Mouse (Mus musculus) hindbrain, embryonic 16.5 days (tissue): Measurements from ENCODE around the gene Rnh1. TPM values are rescaled to one million over a fixed set of nuclear protein-coding genes. Genes with fewer than 3 reads are reported as not detected.

Experiments
- ATAC-seq: fragments of 200-750 bp; cut with Nextera tagmentation; 2 replicates; pipeline ENCODE4 v1.8.0; 2017; ENCODE audit warnings: moderate TSS enrichment, moderate library complexity
- H3K27ac ChIP-seq: fragments of 300-500 bp; sonication (generic); 2 replicates; pipeline ENCODE4 v1.5.1; 2014; ENCODE audit warnings: low read depth, mild to moderate bottlenecking, control low read depth, low read length, moderate library complexity
- H3K27me3 ChIP-seq: fragments of 300-500 bp; sonication (generic); replicated peaks from 2 replicates; pipeline ENCODE4 v1.6.1; 2014; ENCODE audit warnings: low read length; ENCODE audit not compliant: control insufficient read depth, insufficient read depth
- H3K36me3 ChIP-seq: fragments of 300-500 bp; sonication (generic); 2 replicates; pipeline ENCODE4 v1.6.1; 2014; ENCODE audit warnings: mild to moderate bottlenecking, low read length, moderate library complexity, mixed read lengths; ENCODE audit not compliant: control insufficient read depth, insufficient read depth
- H3K4me1 ChIP-seq: fragments of 300-500 bp; sonication (generic); 2 replicates; pipeline ENCODE4 v1.6.1; 2014; ENCODE audit warnings: low read depth, low read length; ENCODE audit not compliant: control insufficient read depth, insufficient read depth
- H3K4me2 ChIP-seq: fragments of 300-500 bp; sonication (generic); 2 replicates; pipeline ENCODE4 v1.6.1; 2014; ENCODE audit warnings: mild to moderate bottlenecking, low read length, control low read depth, moderate library complexity
- H3K4me3 ChIP-seq: fragments of 300-500 bp; sonication (generic); 2 replicates; pipeline ENCODE4 v1.5.1; 2014; ENCODE audit warnings: mild to moderate bottlenecking, low read length, control low read depth, moderate library complexity
- H3K9ac ChIP-seq: fragments of 300-500 bp; sonication (generic); 2 replicates; pipeline ENCODE4 v1.6.1; 2014; ENCODE audit warnings: low read depth, mild to moderate bottlenecking, control low read depth, low read length, moderate library complexity
- H3K9me3 ChIP-seq: fragments of 300-500 bp; sonication (generic); 2 replicates; pipeline ENCODE4 v1.6.1; 2014; ENCODE audit warnings: mild to moderate bottlenecking, low read length, moderate library complexity; ENCODE audit not compliant: control insufficient read depth
- WGBS: fragments of 180-500 bp; shearing (Covaris S2); extraction: QIAGEN DNeasy Blood & Tissue Kit; methylation state at CpG from one replicate; pipeline ENCODE4 v1.1.7; 2014; 5-methylcytosine and 5-hydroxymethylcytosine counted together
- polyA plus RNA-seq: library from polyadenylated mRNA; unstranded; fragments of >200 nt; fragmentation: Nextera tagmentation; extraction: Ambion mirVana; gene quantifications from 2 replicates; pipeline ENCODE4 v1.2.1, GENCODE M21; 2015

Gene Rnh1
- polyA plus RNA-seq, 1 experiment from 2014 or later, result 54.1 TPM

DNA sequence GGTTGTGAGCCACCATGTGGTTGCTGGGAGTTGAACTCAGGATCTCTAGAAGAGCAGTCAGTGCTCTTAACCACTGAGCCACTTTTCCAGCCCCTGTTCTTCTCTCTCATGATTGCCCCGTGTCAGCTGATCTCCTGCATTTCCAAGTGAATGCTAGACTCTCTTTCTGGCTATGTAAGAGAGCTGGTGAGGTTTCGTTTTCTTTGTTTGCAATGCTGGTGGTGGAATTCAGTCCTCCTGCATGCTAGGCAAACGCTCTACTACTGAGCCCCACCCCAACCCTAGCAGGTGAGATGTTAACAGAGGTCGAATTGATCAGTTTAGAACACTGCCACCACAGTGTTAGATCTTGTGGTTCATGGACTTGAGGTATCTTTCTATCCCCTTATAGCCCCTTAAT, 24.0 kb downstream of the Rnh1 start:
- no peak for ATAC-seq
- peaks cover 14% of the 10 kb centered on the region; the same call in 1 of the 2 replicates for H3K36me3 ChIP-seq
- WGBS, result 78% methylated on average over 4 of the region's 4 CpGs
- no peaks in the 10 kb centered on the region for H3K9me3 ChIP-seq
- H3K4me3 ChIP-seq, result no peak overlapping the region
- no peak overlapping the region for H3K9ac ChIP-seq
- H3K4me1 ChIP-seq, result no peaks in the 10 kb centered on the region
- no peak overlapping the region for H3K4me2 ChIP-seq
- no peak overlapping the region for H3K27ac ChIP-seq
- no peaks in the 10 kb centered on the region for H3K27me3 ChIP-seq

DNA sequence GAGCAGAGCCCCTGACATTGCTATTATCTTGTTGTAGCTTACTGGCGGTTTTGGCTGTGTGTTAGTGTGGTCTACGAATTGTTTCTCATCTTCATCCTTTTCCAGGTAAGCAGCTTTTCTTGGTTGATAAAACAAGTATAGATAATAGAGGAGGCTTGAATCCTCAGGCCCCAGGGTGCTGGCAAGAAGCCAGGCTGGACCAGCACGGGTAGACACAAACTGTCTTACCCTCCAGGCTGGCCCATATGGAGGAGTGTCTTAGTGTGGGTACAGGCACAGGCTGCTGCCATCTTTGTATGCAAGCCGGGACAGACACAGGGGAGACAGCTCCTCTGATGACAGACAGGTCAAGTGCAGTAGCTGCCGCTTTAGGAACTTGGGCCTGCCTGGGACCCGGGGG, 25.6 kb downstream of the Rnh1 start:
- Histone ChIP-seq H3K4me1 (no peaks in the 10 kb centered on the region), H3K9ac (no peak overlapping the region), H3K27me3 (no peaks in the 10 kb centered on the region), H3K4me3 (no peak overlapping the region), H3K9me3 (no peaks in the 10 kb centered on the region), H3K4me2 (no peak overlapping the region), H3K27ac (no peak overlapping the region), H3K36me3 (peaks cover 14% of the 10 kb centered on the region; the same call in 1 of the 2 replicates)
- 79% methylated on average over 6 of the region's 6 CpGs for WGBS
- ATAC-seq, result no peak

DNA sequence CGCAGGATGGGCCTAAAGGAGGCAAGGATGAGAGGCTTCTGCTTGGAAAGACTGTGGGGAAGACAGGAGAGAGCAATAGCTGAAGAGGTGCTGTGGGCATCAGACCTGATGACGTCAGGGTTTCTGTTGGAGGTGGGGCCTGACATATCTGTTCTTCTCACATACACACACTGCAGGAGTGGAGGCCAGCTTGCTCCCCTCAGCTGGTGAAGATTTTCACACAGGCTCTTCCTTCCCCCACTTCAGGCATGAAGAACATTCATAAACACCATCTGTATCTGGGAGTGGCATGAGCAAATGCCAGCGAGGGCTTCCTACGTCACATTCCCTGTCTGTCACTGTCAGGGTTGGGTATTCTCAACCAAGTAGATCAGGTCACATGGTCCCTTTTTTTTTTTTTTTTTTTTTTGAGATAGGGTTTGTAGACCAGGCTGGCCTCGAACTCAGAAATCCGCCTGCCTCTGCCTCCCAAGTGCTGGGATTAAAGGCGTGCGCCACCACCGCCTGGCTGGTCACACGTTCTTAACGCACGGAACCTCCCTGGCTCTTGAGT, 26.5 kb downstream of the Rnh1 start:
- no peak for ATAC-seq
- no peak overlapping the region for H3K27ac ChIP-seq
- WGBS, result 94% methylated on average over 12 of the region's 12 CpGs
- H3K4me3 ChIP-seq, result no peak overlapping the region
- H3K9ac ChIP-seq, result no peak overlapping the region
- H3K27me3 ChIP-seq, result no peaks in the 10 kb centered on the region
- H3K4me2 ChIP-seq, result no peak overlapping the region
- H3K4me1 ChIP-seq, result no peaks in the 10 kb centered on the region
- peaks cover 9% of the 10 kb centered on the region; the same call in 1 of the 2 replicates for H3K36me3 ChIP-seq
- H3K9me3 ChIP-seq, result no peaks in the 10 kb centered on the region

DNA sequence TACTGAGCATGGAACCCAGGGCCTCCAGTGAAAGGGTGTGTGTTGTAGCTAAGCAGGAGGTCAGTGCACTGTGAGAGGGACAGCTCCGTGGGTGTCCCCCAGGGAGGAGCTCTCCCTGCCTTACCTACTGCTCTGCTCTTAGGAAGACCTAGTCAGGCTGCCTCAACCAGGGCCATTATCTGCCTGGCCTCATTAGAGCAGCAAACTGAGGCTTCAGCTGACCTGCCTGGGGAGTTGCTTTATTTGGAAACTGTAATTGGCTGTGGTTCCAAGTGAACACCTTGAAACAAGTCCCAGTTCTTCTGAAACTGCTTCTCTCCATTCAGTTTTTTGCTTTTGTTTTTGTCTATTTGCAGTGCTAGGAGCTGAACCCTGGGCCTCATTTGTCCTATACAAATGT, 27.3 kb downstream of the Rnh1 start:
- Histone ChIP-seq H3K4me2 (no peak overlapping the region), H3K4me3 (no peak overlapping the region)

DNA sequence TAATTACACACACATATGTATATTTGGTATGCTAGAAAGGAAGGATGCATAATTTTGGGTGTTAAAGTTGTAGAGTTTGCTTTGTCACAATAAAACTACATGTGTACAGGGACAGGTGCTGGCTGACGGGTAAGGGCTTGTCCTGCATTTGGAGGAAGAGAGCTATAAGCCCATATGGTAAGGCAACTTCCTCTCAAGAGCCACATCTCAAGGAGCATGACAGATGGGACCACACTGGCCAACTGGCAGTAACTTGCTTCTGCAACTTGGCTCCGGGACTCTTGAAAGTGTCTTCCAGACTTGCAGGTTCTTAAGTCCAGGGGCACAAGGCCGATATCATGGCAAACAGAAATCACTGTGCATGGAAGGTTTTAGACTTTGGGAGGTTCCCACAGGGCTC, 28.0 kb downstream of the Rnh1 start:
- Histone ChIP-seq H3K27ac (no peak overlapping the region), H3K4me3 (no peak overlapping the region), H3K4me1 (no peaks in the 10 kb centered on the region), H3K27me3 (no peaks in the 10 kb centered on the region), H3K4me2 (no peak overlapping the region), H3K9me3 (no peaks in the 10 kb centered on the region), H3K9ac (no peak overlapping the region), H3K36me3 (peaks cover 7% of the 10 kb centered on the region; the same call in 1 of the 2 replicates)
- ATAC-seq, result no peak
- WGBS, result 91% methylated on average over 3 of the region's 3 CpGs

More for the DNA sequence above, 27.3 kb downstream of the Rnh1 start:
- Histone ChIP-seq H3K4me1 (no peaks in the 10 kb centered on the region), H3K27me3 (no peaks in the 10 kb centered on the region), H3K9me3 (no peaks in the 10 kb centered on the region), H3K27ac (no peak overlapping the region), H3K9ac (no peak overlapping the region), H3K36me3 (peaks cover 7% of the 10 kb centered on the region; the same call in 1 of the 2 replicates)
- ATAC-seq, result no peak
- 60% methylated on average over 1 of the region's 1 CpGs for WGBS

DNA sequence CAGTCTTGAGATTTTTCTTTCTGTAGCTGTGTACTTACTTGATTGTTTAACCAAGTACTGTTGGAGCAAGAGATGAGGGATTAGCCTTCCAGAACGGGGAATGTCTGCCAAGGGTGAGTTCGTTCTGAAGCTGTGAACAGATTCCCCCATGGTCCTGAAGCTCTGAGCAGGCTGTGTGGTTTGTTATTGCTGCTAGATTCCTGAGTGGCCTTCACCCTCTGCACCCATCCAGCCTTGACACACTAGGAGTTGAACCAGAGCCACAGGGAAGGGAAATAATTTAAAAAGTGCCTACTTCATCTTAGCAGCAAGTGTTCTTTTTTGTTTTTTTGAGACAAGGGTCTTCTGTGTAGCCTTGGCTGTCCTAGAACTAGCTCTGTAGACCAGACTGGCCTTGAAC, 28.8 kb downstream of the Rnh1 start:
- no peaks in the 10 kb centered on the region for H3K4me1 ChIP-seq
- H3K9me3 ChIP-seq, result no peaks in the 10 kb centered on the region
- 82% methylated on average over 2 of the region's 2 CpGs for WGBS
- no peak overlapping the region for H3K9ac ChIP-seq
- no peak overlapping the region for H3K4me3 ChIP-seq
- H3K27ac ChIP-seq, result no peak overlapping the region
- no peaks in the 10 kb centered on the region for H3K27me3 ChIP-seq
- no peak overlapping the region for H3K4me2 ChIP-seq
- H3K36me3 ChIP-seq, result peaks cover 7% of the 10 kb centered on the region; the same call in 1 of the 2 replicates
- no peak for ATAC-seq

DNA sequence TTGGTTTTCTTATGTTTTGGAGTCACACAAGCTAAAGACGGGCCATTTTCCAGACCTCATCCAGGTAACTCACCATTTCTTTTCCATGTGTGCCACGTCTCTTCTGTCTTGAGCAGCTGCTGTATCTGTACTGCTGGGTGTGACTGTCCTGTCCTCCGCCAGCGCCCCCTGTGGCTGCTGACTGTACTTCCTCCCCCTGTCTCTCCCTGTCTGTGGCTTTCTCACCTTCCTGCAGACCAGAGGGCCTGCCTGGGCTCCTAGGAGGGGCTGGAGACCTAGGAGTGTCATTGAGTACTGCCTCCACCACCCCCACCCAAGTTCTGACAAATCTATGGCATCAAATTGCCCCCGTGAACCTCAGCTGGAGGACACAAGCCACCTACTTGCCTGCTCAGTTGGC, 29.5 kb downstream of the Rnh1 start:
- peaks cover 7% of the 10 kb centered on the region; the same call in 1 of the 2 replicates for H3K36me3 ChIP-seq
- WGBS, result 57% methylated on average over 5 of the region's 5 CpGs
- H3K27me3 ChIP-seq, result no peaks in the 10 kb centered on the region
- no peak overlapping the region for H3K4me3 ChIP-seq
- no peak overlapping the region for H3K4me2 ChIP-seq
- H3K27ac ChIP-seq, result no peak overlapping the region
- H3K9ac ChIP-seq, result no peak overlapping the region
- no peaks in the 10 kb centered on the region for H3K9me3 ChIP-seq
- ATAC-seq, result no peak
- no peaks in the 10 kb centered on the region for H3K4me1 ChIP-seq

DNA sequence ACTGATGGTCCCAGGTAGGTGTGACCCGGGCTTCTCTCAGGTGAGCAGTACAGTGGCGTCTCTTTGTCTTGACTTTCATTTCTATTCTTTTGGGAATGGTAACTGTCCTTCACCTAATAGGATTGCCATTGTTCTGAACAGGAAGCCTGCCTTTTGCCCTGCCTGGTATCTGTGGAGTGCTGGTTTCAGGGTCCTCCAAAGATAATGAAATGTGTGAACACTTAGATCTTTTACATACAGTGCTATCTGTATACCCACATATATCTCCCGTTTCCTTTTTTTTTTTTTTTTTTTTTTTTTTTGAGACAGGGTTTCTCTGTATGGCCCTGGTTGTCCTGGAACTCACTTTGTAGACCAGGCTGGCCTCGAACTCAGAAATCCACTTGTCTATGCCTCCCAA, 31.3 kb downstream of the Rnh1 start:
- 93% methylated on average over 4 of the region's 4 CpGs for WGBS
- Histone ChIP-seq H3K36me3 (peaks cover 15% of the 10 kb centered on the region), H3K9ac (no peak overlapping the region), H3K27me3 (no peaks in the 10 kb centered on the region), H3K4me1 (no peaks in the 10 kb centered on the region), H3K4me3 (no peak overlapping the region), H3K27ac (no peak overlapping the region), H3K4me2 (no peak overlapping the region), H3K9me3 (no peaks in the 10 kb centered on the region)
- no peak for ATAC-seq

DNA sequence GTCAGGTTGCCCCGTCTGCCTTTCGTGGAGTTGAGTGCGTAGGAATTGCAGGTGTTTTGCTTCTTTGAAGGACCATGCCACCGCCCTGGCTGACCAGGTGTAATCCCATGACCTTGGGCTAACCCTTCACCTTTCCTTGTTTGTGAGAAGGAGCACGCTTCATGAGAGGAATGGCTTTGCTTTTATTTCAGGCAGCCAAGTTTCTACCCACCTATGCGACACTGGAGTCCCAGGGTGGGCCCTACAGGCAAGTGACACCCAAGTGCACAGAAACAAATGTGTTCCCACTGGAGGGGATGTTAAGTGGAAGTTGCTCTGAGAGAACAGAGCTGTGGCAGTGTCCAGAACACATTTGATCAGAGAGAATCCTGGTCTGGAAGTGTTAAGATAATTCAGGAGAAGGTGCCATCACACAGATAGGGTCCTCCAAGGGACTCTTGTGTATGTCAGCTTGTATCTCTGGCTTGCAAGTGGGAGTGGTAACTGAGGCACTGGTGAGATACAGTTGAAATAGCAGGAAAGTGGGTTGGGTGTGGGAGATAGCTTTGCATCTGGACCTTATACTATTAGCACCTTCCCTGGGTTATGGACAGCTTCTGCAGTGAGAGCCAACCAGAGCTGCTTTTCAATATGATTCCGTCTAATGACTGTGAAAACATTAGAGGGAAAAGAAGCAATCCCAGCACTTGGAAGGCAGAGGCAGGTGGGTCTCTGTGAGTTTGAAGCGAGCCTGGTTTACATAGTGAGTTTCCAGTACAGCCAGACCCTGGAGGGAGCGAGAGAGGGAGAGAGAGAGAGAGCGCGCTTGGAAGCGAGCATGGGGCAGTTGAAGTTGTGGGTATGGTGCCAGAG, 40.5 kb downstream of the Rnh1 start:
- H3K4me1 ChIP-seq, result peaks cover 18% of the 10 kb centered on the region
- H3K4me3 ChIP-seq, result peak overlapping the region; percentile 94
- peak overlapping the region; percentile 68 for H3K4me2 ChIP-seq
- no peak overlapping the region for H3K27ac ChIP-seq
- no peaks in the 10 kb centered on the region for H3K9me3 ChIP-seq
- no peaks in the 10 kb centered on the region for H3K27me3 ChIP-seq
- no peak for ATAC-seq
- peaks cover 12% of the 10 kb centered on the region; the same call in 1 of the 2 replicates for H3K36me3 ChIP-seq
- WGBS, result 65% methylated on average over 12 of the region's 12 CpGs
- peak overlapping the region; percentile 97 for H3K9ac ChIP-seq
